Mouse (Mus musculus) olfactory bulb, adult 2 months (tissue): ENCODE results near the gene Cacna1c.

ENCODE experiments used
- CTCF ChIP-seq: fragments of 200-500 bp; IDR thresholded peaks from 2 replicates; pipeline ENCODE4 v1.5.1; 2012; ENCODE audit warnings: low read depth, mild to moderate bottlenecking, low read length, moderate library complexity; ENCODE audit not compliant: insufficient read depth
- POLR2A ChIP-seq: fragments of 200-500 bp; IDR thresholded peaks from 2 replicates; pipeline ENCODE4 v1.6.1; 2012; ENCODE audit warnings: mild to moderate bottlenecking, low read depth, low read length, moderate library complexity; ENCODE audit not compliant: insufficient read depth

DNA sequence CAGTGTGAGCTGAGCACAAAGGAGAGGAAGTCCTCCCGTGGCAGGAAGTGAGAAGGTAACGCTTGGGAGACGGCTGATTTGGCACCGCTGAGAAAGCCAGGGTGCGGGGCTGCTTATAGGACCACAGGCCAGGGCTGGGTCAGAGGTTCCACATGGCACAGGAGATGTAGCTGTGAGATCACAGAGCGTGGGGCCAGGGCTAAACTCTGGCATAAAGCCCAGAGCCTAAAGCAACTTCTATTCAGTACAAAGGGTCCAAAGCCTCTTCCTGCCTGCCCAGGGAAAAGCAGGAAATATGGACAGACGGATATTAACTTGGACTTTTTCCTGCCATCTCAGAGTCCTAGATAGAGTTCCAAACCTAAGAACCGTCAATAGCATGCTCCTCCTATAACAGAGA, 107.8 kb downstream of the Cacna1c start:
- no peak for TF ChIP-seq CTCF
- no peak for TF ChIP-seq POLR2A
